Mouse (Mus musculus) thymus, postnatal 25 days (tissue): ENCODE measurements at regions not wholly inside any gene's neighbourhood (a gene's known extent, or its start where the extent isn't known, plus 50 kb on each side); places are given as distances from the start of the nearest gene placed in this dataset.

ENCODE experiments used
- DNase-seq: peaks from one replicate; pipeline ENCODE4 v3.0.0; 2022

DNA sequence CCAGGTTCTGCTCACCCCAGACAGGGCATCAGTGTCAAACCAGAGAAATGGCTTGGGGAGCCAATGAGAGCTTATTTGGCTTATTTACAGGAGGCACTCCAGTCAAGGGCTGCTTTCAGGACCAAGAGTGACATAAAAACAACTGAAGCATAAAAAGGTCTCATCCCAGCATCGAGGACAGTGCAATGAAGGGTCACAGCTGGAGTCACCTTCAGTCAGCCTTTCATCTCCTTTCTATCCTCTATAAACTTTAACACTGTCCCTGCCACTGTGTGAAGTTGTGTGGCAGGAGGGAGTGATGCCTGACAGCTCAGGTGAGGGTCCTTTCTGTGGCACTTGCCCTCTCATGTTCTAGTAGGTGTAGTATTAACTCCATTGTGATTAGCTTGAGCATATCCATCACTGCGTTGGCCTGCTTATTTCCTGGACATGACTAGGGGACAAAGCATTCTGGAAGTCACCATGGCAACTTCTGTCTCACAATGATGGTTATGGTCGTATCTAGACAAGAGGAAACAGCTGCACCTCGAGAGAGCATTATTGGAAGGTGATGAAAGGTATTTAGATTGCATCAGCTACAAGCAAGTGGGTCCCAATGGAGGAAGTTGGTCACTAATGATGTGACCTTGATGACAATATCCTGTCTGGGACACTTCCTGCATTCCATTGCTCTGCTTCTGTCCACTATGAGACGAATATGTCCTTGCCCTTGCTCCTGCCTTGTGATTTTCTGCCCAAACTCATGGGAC is 87.8 kb upstream of the Enpp6 start:
- no peak for DNase-seq

DNA sequence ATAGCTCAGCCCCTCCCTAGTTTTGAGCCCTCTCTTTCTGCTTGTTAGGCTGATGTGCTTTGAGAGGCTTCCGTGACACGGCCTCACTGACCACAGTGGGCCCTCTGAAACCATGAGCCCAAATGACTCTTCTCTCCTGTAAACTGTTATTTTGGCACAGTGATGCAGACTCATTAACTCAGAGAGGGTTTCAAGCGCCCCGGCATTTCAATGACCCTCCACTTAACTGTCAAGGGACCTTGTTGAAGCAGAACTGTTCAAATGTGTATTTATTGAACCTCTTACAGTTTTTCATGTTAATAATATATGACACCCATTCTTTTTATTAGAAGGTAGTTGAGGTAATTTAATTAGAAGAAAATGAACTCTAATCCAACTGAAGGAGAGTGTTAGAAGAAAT is 85.9 kb upstream of the Enpp6 start:
- DNase-seq: no peak

DNA sequence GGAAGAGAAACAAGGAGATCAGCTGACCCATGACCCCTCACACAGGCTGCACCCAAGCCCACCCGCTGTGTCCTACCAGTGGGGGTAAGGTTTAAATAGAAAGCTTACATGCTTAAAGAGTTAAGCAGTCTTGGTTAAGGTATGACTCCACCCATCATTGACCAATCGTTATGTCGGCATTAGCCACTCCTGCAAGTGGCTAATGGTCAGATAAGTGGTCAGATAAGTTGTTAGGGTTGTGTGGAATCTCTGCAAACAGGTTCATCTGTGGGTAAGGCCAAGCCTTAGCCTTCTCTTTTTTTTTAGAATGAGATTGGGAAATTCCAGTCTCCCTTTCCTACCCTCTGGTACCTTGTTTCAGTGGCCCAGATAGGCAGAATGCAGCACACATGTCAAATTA is 82.0 kb upstream of the Enpp6 start:
- no peak for DNase-seq

DNA sequence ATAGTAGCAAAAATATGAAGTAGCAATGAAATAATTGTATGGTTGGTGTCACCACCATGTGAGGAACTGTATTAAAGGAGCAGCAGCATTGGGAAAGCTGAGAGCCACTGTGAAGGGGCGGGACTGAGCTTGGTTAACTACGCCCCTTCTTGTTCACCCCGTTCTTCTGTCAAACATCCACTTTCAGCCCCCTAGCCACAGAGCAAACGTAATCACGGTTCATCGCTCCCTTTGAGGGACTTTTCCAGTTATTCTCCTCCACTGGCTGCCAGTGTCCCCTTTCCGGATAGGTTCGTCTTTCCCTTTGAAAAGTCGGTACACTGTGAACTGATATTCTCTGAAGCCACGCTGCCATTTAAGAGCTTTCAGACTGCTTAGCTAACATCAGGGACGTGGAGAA is 79.3 kb upstream of the Enpp6 start:
- DNase-seq: no peak

DNA sequence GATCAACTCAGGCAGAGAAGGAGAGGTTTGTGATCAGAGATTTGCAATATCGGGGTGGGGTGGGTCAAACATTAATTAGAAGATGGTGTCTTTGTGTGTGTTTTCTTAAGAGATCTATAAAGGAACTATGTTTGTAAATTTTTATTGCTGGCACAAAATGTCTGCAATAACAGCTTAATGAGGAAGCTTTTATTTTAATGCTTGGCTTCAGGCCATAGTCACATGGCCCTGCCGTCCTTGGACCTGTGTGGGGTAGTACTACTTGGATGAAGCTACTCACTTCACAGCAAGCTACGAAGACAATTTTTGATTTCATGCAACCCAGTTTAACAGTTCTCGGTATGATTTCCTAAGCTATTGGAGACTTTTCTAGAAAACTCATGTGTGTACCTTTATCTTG is 78.5 kb upstream of the Enpp6 start:
- no peak for DNase-seq

DNA sequence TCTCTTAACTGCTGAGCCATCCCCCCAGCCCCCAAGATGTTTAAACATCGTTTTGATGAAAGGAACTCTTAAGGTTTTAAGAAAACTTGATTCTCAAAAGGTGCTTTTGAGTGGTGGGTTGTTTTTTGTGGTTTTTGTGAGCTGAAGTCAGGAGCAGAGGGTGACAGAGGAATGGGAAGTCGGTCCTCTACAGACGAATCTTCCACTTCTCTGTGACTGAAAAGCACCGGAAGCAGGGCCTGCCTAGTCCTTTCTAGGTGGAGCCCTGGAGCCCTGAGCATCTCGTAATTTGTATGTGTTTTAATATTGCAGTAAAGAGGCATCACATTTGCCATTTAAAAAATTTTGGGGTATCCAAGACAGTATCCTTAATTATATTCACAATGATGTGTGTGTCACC is 72.7 kb upstream of the Enpp6 start:
- DNase-seq: peak; percentile 45

DNA sequence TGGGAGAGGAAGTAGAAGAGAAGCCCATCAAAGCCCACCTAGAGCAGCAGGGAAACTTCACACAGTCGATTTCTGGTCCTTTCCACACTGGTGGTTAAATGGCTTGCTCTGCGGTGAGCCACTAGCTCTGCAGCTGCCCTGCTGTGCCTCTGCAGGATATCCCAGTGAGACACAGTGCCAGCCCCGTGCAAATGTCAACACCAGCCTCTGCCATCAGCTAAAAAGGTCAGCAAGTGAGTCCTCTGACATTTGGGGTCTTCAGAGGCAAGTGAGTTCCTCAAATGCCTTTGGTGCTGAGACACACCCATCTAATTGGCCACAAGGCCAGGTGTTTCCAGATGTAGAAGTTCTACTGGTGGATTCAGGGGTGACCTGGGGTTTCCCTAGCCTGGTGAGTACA is 66.6 kb upstream of the Enpp6 start:
- peak; percentile 54 for DNase-seq

DNA sequence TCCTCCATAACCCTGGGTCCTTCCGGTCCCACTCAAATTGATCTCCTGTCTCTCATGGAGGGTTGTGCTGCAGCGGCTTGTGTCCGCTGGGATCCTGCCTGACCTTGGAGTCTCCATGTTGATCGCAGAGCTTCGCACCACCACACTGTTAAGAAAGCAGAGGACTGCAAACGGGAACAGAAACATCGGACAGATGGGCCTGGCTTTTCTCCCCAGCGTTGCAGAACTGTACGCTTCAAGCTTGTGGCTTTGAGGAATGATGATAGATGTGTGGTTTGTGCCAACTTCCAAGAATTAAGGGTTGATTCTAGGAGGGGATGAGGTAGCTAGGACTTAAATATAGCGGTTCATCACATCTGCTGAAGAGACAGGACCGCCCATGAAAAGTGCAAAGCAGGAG is 65.6 kb upstream of the Enpp6 start:
- DNase-seq: no peak

DNA sequence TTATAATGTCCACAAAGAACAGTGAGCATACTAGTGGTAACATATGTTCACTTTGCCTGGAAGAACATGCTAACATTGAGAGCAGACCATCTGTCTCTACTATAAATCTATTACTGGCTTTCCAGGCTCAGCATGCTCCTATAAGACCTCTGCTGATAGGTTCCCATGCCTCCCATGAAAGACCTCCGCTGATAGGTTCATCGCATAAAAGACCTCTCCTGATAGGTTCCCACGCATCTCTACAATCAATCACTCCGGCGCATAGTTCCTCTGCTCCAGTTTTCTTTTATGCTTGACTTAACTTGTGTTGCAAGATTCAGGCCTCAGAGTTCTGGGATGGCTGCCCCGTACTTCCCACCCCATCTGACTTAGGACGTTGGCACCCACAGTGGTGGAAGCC is 65.1 kb upstream of the Enpp6 start:
- no peak for DNase-seq

DNA sequence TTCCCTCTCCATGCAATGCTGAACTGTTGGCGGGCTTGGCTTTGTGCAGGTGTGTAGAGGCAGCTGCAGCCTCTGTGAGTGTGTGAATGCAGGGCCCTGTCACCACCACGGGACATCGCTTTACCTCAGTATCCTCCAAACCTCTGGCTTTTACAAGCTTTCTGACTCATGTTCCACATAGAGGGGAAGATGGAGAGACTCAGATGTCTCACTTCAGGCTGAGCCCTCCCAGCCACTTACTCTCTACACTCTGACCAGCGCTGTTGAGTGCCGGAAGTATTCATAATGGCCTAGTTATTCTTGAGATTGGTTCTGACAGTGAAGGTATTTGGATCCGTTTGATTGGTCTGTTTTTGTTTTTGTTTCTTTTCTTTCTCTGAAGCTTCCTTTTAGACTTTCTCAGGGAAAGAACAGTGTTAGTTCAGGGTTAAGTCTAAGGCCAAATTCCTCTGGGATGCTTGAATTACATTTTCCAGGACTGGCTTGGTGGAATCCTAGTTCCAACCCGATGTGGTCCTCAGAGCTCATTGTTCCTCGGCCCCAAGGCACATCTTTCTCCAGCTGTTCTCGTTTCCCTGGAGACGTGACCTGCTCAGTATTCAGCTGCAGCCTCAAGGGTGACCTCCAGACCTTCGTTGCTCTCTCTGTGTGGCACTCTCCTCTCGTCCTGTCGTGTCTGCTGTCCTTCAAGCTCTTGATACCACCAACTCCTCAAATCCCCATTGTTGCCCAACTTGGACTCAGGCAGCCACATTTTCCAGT is 61.7 kb upstream of the Enpp6 start:
- DNase-seq: no peak

DNA sequence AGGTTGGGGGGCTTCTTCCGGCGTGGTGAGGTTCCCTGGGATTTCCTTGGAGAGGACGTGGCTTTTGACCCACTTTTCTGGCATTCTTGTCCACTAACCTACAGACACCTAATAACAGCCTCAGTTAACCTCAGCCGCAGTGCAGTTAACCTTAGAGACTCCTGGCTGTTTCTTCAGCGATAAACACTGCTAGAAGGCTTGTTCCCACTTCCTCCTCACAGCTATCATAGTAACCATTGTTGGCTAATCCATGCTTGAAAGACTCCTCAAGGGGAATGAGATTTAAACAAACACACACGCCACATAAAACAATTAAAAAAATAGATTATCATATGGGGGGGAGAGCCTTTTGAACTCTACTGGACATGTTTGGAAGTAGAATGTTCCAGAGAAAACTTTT is 58.0 kb upstream of the Enpp6 start:
- no peak for DNase-seq

DNA sequence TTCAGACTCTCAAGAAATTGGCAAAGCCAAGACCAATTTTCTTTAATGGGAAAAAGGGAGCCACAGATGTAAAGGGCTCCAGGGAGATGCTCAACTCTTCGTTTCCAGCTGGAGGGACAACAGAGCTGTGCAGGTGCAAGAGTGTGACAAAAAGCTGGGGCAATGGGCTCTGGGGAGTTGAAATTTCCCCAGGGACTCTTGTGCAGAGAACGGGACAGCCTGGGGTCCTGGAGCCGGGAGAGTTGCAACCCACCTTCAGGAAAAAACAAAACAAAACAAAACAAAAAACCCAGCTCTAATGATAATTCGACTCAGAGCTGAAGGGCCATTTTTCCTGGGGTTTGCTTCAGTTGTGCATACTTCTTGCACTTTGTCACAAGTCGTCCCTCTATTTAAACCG is 57.0 kb upstream of the Enpp6 start:
- no peak for DNase-seq

DNA sequence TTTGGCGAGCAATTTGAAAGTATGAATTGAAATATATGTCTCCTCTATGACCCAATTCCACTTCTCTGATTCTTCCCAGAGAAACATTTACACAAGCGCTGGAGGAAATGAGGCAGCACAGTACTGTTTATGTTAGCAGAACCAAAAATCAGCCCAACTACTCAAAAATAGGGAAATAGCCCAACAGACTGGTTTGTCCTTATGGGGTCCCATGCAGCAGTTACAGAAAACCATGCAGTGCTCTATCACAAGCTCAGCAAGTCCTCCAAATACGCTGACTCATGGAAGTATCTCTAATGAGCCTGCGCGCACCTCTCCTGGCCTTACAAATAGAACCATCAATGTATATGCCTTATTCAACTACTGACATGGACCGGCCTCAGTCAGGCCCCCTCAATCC is 55.4 kb upstream of the Enpp6 start:
- DNase-seq: no peak

DNA sequence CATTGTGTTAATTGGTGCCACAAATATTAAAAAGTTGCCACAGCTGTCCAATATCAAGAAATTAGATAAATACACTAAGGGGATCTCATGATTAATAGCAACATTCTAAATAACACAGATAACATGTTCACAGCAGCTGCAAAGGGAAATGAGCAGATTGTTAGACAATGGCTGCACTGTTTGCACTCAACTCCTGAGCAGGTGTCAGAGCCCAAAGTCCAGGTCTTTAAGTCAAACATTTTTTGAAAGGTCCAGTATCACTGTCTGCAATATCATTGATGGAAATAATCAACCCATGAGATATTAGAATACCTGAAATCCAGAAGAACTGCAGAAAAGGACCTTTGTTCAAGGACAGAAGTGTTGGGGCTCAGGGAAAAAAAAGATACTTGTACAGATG is 53.4 kb upstream of the Enpp6 start:
- DNase-seq: no peak

DNA sequence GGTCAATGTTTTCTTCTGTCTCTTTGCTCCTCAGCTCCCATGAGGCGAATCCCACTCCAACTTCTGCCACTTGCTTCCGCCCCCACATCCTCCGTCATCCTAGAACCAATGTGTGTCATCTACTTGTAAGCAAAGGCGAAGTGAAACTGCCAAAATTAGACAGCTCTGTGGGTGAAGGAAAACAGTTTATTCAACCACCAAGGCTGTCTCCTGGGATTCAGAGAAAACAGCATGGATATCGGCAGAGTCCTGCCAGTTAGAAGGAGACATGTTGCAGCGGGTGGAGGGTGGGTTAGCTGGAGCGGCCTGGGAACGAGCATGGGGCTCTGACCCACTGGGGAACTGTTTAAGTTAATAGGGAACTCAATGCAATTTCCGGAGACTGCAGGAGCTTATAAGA is 52.4 kb upstream of the Enpp6 start:
- no peak for DNase-seq

DNA sequence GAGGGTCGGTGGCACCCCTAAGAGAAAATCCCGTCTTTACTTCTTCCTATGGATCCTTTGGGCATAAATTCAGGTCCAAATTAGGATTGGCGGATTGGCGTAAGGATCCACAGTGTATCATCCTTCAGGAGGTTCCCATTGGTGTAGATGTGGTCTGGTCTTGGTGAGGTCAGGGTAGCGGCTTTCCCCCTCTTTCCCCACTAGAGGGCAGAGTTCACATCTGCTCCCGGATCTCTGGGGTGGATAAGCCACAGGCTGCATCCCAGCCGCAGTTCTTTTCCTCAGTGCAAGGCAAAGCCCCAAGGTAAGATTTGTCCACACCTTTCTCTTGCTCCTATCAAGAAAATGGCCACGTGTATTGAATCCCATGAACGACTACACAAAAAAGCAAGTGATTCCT is 51.8 kb upstream of the Enpp6 start:
- peak; percentile 67 for DNase-seq

DNA sequence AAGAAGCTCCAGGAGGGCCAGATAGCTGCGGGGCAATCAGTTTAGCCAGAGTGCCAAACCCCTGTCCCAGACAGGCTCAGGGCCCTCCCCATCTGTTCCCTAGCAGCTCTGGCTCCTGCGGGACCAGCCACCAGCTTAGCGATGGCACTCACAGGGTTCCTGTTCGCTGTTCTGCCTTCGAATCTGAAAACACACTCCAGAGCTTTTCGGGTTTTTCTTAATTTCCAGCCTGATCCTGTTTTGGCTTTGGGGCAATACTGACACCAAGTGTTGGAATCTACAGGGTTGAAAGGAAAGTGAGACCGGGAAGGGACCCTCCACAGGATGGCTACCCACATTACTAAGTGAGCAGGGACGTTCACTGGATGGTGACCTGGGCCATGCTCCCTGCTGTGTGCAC is 50.6 kb upstream of the Enpp6 start:
- no peak for DNase-seq
